Mouse (Mus musculus): ENCODE data around the gene Tmem192.

Tmem192 gene

DNA sequence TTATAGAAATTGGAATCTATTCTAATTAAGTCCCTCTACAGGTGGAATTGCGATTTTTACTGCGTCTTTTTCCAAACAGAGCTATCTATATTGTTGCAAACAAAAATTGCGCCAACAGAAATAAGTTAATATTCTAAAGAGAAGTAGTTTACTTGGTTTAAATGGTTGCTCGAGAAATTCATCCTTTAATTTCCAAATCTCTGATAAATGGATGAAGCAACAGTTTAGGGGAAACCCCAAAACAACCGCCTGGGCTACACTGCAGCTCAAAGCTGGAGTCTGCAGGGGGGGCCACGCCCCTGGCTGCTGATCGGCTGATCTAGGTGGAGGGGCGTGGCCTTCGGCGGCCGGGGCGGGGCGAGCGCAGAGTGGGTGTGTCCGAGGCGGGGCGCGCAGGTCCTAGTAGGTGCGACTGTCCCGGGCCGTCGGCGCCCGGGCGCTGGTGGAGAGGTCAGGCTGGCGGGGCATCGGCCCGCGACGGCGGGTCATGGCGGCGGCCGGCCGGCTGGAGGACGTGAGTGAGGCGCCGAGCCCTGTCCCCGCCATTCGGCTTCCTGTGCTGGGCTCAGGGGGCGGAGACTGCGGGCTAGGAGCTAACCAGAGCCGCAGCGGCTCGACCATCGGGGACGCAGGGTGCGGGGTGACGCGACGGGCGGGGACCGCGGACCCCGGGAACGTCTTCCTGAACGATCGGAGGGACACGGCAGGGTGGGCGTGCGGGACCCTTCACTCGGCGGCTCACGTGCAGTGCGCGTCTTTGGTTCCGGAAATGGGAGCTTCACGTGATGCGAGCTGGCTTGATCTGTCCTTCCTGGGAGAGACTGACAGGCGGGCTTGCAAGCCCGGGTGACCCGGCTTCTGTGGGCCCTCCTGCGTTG, at the start of gene Tmem192:
Gene Tmem192, plus strand, starts transcription at position 366 of the 878 bp plus-strand sequence.
- DNase-seq, result peak; percentile 97

DNA sequence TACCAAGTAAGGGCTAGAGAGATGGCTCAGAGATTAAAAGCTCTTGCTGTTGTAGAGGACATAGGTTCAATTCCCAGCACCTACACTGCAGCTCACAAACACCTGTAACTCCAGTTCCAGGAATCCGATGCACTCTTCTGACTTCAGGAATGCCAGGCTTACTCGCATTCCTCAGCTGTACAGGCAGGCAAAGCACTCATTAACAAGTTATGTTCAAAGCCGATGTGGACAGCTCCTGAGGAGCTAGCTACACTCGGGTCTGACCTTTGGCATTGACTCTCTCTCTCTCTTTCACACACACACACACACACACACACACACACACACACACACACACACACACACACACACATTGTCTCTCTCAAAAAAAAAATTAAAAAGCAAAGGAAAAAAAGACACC, 48.3 kb upstream of the Tmem192 start:
- no peak for DNase-seq

- DNase-seq, result no peak
These were observed 46.3 kb upstream of the Tmem192 start for GRCm38 (mm10) chr8:64900645-64901044.

DNA sequence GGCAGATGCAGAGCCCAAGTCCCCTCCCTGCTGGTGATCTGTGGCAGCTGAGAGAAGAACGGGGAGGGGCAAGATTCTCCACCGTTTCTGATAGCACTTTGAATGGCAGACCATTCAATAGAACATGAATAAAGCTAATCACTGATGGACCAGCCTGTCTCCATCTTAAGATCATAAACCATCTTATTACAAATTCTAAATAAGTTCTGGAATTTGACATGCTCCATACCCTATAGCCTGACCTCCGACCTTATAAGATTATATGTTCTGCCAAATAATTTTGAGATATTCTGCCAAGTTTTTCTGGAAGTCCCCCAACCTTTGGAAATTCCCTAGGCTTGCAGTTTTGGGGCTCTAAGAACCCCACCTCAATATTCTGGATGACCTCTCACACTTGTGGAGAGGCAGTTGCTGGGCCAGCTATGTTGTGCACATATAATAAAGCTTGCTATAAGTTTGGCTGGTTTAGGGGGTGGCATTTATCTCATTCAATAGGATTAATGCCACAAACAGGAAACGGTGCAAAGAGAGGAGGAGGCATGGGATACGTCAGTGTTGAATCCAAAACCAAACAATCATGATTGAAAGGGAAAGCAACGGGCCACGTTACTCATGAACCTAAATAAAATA, 45.3 kb upstream of the Tmem192 start:
- no peak for DNase-seq

GRCm38 (mm10) chr8:64902191-64902590, 44.8 kb upstream of the Tmem192 start:
- DNase-seq, result no peak

GRCm38 (mm10) chr8:64903778-64904177, 43.2 kb upstream of the Tmem192 start:
- DNase-seq, result no peak

DNA sequence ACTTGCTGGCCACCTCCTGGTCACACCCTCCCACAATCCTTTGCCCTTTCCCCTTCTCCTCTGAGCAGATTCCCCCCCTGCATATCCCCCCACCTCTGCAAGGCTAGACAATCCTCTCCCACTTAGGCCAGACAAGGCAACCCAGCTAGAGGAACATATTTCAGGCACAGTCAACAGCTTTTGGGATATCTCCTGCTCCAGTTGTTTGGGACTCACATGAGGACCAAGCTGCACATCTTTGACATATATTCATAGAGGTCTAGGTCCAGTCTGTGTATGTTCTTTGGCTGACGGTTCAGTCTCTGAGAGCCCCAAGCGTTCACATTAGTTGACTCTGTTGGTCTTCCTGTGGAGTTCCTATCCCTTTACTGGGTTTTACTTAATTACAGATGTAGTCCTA, 37.0 kb upstream of the Tmem192 start:
- DNase-seq, result no peak

- DNase-seq, result no peak
These were observed 30.2 kb upstream of the Tmem192 start for GRCm38 (mm10) chr8:64916793-64917192.

GRCm38 (mm10) chr8:64923329-64923728, 23.7 kb upstream of the Tmem192 start:
- DNase-seq, result no peak

GRCm38 (mm10) chr8:64925762-64926161, 21.2 kb upstream of the Tmem192 start:
- no peak for DNase-seq

DNA sequence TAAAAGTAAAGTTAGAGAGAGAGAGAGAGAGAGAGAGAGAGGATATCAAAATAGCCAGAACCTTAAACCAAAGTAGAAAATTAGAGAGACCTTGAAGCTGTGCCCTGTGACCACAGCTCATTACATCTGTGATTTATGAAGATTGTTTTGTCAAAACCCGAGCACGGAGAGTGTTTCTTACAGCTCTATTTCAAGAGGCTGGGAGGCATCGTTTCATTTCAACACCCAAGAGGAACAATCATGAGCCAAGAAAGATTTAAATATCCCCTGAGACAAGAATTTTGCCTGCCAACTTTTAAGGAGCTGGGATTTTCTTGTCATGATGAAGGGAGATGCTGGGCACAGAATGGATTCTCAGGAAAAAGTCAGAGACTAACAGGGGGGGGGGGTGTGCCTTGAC, 20.6 kb upstream of the Tmem192 start:
- DNase-seq, result no peak

DNA sequence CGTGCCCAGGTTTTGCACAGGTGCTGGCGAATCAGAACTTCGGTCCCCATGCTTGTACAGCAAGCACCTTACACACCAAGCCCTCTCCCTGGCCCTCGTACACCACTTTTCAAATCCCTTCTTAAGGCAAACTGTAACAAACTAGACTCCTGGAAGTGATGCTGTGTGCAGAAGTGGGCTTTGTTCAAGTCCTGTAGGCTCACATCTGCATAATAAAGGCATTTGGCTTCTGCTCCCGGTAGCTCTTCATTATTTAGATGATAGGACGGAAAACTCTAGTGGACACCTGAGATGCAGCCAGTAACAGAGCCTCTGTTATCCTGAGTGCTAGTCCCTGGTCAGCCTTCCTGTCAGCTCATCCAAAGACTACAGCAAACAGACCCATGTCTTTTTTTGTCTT, 18.0 kb upstream of the Tmem192 start:
- DNase-seq, result no peak

- no peak for DNase-seq
These were observed 12.0 kb upstream of the Tmem192 start for GRCm38 (mm10) chr8:64934997-64935396.

- no peak for DNase-seq
These were observed 6.0 kb upstream of the Tmem192 start for GRCm38 (mm10) chr8:64941019-64941418.

DNA sequence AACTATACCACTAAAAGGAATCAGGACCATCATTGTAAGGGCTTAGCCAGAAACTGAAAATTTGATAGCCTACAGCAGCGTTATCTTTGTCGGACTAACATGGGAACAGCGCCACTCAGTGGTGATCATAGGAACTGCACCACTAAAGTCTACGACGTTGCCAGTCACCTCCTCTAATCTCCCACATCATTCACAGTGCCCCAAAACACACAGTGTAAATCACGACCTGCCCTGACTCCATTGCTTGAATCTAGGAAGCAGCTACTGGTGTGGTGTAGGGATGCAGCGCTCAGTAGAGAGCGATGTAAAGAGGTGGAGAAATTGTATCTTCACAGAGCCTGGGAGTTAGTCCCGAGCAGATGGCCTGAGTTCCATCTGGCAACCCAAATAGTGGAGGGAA, 5.5 kb upstream of the Tmem192 start:
- DNase-seq, result peak; percentile 86 to 92

GRCm38 (mm10) chr8:64942946-64943345, 4.0 kb upstream of the Tmem192 start:
- DNase-seq, result no peak

- DNase-seq, result no peak
These were observed 2.2 kb upstream of the Tmem192 start for GRCm38 (mm10) chr8:64944831-64945230.

DNA sequence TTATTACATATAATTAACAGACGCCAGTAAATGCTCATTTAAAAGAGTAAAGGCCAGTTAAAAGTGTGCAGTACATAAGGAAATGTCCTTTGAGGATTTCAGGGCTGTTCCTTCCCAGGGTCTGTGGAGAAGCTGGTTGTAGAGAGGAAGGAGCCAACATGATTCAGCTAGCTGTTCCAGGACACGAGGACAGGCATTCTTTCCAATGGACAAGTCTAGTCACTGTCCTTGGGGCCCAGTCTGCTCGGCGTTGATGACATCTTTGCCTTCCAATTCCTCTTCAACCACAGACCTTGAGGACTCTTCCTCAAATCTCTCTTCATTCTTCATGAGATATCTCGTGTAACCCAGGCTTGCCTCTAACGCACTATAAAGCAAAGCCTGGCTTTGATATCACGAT, 1.4 kb upstream of the Tmem192 start:
- no peak for DNase-seq

DNA sequence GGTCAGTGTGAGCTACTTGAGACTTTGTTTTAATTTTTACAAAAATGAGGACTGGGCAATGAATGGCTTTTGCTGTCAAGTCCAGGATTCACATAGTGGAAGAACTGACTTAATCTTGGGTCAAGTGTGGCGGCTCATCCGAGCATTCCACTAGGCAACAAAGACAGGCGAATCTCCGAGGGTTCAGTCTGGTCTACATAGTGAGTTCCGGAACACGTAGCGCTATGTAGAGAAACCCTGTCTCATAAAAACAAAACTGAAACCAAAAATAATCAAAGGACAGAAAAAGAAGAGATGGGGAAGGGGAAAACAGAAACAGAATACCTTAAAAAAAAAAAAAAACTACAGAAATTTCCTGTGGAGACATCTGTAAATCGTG, 555 bp upstream of the Tmem192 start:
- DNase-seq, result no peak

GRCm38 (mm10) chr8:64947698-64948034, 681 bp downstream of the Tmem192 start:
- no peak for DNase-seq

DNA sequence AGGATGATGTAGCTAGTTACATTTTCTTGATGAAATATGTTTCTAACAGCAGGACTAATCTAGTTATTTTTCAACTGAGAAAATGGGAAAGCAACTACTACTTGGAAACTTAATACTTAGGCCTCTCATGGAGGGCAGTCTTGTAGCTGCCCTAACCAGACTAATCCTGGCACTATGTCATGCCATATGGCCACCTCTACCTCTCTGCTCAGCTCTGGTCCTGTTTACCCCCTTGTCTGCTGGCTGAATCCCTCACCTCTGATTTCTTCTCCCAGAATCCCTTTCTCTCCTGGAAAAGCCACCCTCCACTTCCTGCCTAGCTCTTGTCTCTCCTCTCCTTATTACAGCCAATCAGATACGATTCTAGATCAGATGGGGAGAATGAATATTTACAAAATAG, 1.4 kb downstream of the Tmem192 start:
- DNase-seq, result peak; percentile 36 to 38

DNA sequence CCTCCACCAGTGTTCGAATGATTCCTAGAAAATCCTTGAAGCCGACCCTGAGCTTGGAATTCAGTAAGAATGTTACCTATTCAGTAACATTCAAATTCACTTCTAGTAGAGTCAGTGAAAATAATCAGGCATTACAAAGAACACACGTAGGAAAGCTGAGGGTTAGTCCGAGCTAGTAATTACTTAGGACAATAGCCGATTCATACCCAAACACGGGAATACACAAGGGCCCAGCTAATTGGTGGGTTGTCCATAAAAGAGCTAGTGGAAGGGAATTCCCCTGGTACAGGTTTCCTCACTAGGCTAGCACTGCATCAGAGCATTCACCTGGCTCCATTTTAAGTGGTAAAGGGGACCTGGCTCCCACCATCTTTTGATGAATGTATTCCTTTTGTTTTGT, 5.1 kb downstream of the Tmem192 start:
- no peak for DNase-seq

DNA sequence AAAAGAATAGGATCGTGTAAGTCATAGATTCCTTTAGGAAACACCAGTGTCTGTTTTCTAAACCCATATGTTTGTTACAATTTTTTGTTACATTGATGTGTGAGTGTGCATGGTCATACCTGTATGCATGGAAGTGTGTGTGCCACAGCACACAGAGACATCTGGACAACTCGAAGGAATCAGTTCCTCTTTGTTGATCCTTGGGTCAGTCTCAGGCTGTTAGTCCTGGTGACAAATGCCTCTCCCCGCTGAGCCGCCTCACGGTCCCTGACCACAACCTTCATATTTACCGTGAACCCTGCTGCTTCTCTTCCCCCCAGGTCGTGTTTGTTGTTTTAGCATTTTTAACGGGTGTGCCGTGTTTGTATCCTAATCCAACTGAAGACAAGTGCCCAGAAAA, 12.0 kb downstream of the Tmem192 start:
- no peak for DNase-seq

- no peak for DNase-seq
These were observed 15.9 kb downstream of the Tmem192 start for GRCm38 (mm10) chr8:64962836-64963235.

All from cerebellum, postnatal 36 days (tissue).